Mouse (Mus musculus): ENCODE data around the gene Dnah2. TPM values are rescaled to one million over a fixed set of nuclear protein-coding genes. Genes with fewer than 3 reads are reported as not detected.

The Dnah2 gene
- total RNA-seq, 2 experiments from 2014 or later = 4.6 to 5.2 TPM

GRCm38 (mm10) chr11:69430631-69431030 lies 118.3 kb downstream of the Dnah2 start:
- no peak for TF ChIP-seq CTCF (conservative IDR thresholded peaks at IDR 0.05)
- no peak overlapping the region for H3K27ac ChIP-seq
- no peak overlapping the region for H3K4me3 ChIP-seq
- DNase-seq (ENCODE audit: low spot score in 2 of 2) = no peak

GRCm38 (mm10) chr11:69429313-69429712 lies 119.6 kb downstream of the Dnah2 start:
- Histone ChIP-seq H3K27ac (no peak overlapping the region), H3K4me3 (no peak overlapping the region)
- DNase-seq (ENCODE audit: low spot score in 2 of 2) = no peak
- TF ChIP-seq CTCF (conservative IDR thresholded peaks at IDR 0.05) = no peak

GRCm38 (mm10) chr11:69428751-69429150 lies 120.2 kb downstream of the Dnah2 start:
- TF ChIP-seq CTCF (conservative IDR thresholded peaks at IDR 0.05) = no peak
- DNase-seq (ENCODE audit: low spot score in 2 of 2) = no peak
- Histone ChIP-seq H3K4me3 (no peak overlapping the region), H3K27ac (no peak overlapping the region)

GRCm38 (mm10) chr11:69426246-69426645 lies 122.7 kb downstream of the Dnah2 start:
- TF ChIP-seq CTCF (conservative IDR thresholded peaks at IDR 0.05) = no peak
- Histone ChIP-seq H3K27ac (no peak overlapping the region), H3K4me3 (no peak overlapping the region)
- no peak for DNase-seq (ENCODE audit: low spot score in 2 of 2)

- H3K4me3 ChIP-seq = no peak overlapping the region
- no peak overlapping the region for H3K27ac ChIP-seq
- TF ChIP-seq CTCF (conservative IDR thresholded peaks at IDR 0.05) = no peak
- DNase-seq (ENCODE audit: low spot score in 2 of 2) = no peak
Observed at GRCm38 (mm10) chr11:69423885-69424284, 125.0 kb downstream of the Dnah2 start.

GRCm38 (mm10) chr11:69422842-69423241 lies 126.1 kb downstream of the Dnah2 start:
- H3K27ac ChIP-seq = no peak overlapping the region
- DNase-seq (ENCODE audit: low spot score in 2 of 2) = no peak
- TF ChIP-seq CTCF (conservative IDR thresholded peaks at IDR 0.05) = no peak
- no peak overlapping the region for H3K4me3 ChIP-seq

GRCm38 (mm10) chr11:69421131-69421977 lies 127.6 kb downstream of the Dnah2 start:
- Histone ChIP-seq H3K27ac (no peak overlapping the region), H3K4me3 (no peak overlapping the region)
- no peak for DNase-seq (ENCODE audit: low spot score in 2 of 2)
- no peak for TF ChIP-seq CTCF (conservative IDR thresholded peaks at IDR 0.05)

- DNase-seq (ENCODE audit: low spot score in 2 of 2) = no peak
- peak overlapping the region; percentile 60 for H3K4me3 ChIP-seq
- TF ChIP-seq CTCF (conservative IDR thresholded peaks at IDR 0.05) = no peak
- no peak overlapping the region for H3K27ac ChIP-seq
Observed at GRCm38 (mm10) chr11:69420554-69421000, 128.3 kb downstream of the Dnah2 start.

GRCm38 (mm10) chr11:69419813-69420553 lies 128.9 kb downstream of the Dnah2 start:
- H3K4me3 ChIP-seq = peak overlapping the region; percentile 60
- TF ChIP-seq CTCF (conservative IDR thresholded peaks at IDR 0.05) = no peak
- H3K27ac ChIP-seq = peak overlapping the region; percentile 99
- no peak for DNase-seq (ENCODE audit: low spot score in 2 of 2)

GRCm38 (mm10) chr11:69419443-69419812 lies 129.5 kb downstream of the Dnah2 start:
- H3K27ac ChIP-seq = peak overlapping the region; percentile 99
- DNase-seq (ENCODE audit: low spot score in 2 of 2) = no peak
- H3K4me3 ChIP-seq = peak overlapping the region; percentile 60
- TF ChIP-seq CTCF (conservative IDR thresholded peaks at IDR 0.05) = peak; percentile 62

GRCm38 (mm10) chr11:69418481-69419442 lies 130.1 kb downstream of the Dnah2 start:
- peak; percentile 83 to 95 for DNase-seq (ENCODE audit: low spot score in 2 of 2)

More at GRCm38 (mm10) chr11:69418481-69419442, 130.1 kb downstream of the Dnah2 start:
- peak overlapping the region; percentile 99 for H3K27ac ChIP-seq
- TF ChIP-seq CTCF (conservative IDR thresholded peaks at IDR 0.05) = no peak; the same call in 1 of the 2 replicates
- peak overlapping the region; percentile 60 for H3K4me3 ChIP-seq
